Mouse (Mus musculus) fat pad, adult 2 months (tissue): ENCODE results near the gene Grm5.
A peak's percentile ranks its signal among the peaks of the same experiment; 100 is the strongest.

Experiments used
- DNase-seq: peaks from one replicate; pipeline ENCODE4 v3.0.0-alpha.2; 2011; ENCODE audit warnings: low read depth, low spot score; ENCODE audit errors: extremely low read depth

Grm5 gene

GRCm38 (mm10) chr7:87843496-87843895 lies 259.5 kb downstream of the Grm5 start:
- no peak for DNase-seq

GRCm38 (mm10) chr7:87846082-87846481 lies 262.1 kb downstream of the Grm5 start:
- DNase-seq, result no peak

GRCm38 (mm10) chr7:87925956-87926355 lies 342.0 kb downstream of the Grm5 start:
- no peak for DNase-seq

- DNase-seq, result no peak
Measured at GRCm38 (mm10) chr7:87937415-87937814, 353.4 kb downstream of the Grm5 start.

GRCm38 (mm10) chr7:87938265-87938664 lies 354.3 kb downstream of the Grm5 start:
- no peak for DNase-seq

- no peak for DNase-seq
Measured at GRCm38 (mm10) chr7:87950205-87950604, 366.2 kb downstream of the Grm5 start.

GRCm38 (mm10) chr7:87973216-87973615 lies 389.2 kb downstream of the Grm5 start:
- no peak for DNase-seq

GRCm38 (mm10) chr7:87975041-87975440 lies 391.1 kb downstream of the Grm5 start:
- DNase-seq, result no peak

- DNase-seq, result no peak
Measured at GRCm38 (mm10) chr7:87983494-87983893, 399.5 kb downstream of the Grm5 start.

GRCm38 (mm10) chr7:88014451-88014850 lies 430.5 kb downstream of the Grm5 start:
- no peak for DNase-seq

GRCm38 (mm10) chr7:88027411-88028132 lies 443.6 kb downstream of the Grm5 start:
- DNase-seq, result peak; percentile 7

GRCm38 (mm10) chr7:88047366-88047765 lies 463.4 kb downstream of the Grm5 start:
- DNase-seq, result no peak

- DNase-seq, result no peak
Measured at GRCm38 (mm10) chr7:88054224-88054938, 470.4 kb downstream of the Grm5 start.

GRCm38 (mm10) chr7:88056438-88056837 lies 472.5 kb downstream of the Grm5 start:
- no peak for DNase-seq

GRCm38 (mm10) chr7:88091115-88091514 lies 507.1 kb downstream of the Grm5 start:
- no peak for DNase-seq

- no peak for DNase-seq
Measured at GRCm38 (mm10) chr7:88096536-88097107, 512.7 kb downstream of the Grm5 start.

- DNase-seq, result peak; percentile 1
Measured at GRCm38 (mm10) chr7:88097715-88098114, 513.7 kb downstream of the Grm5 start.

- no peak for DNase-seq
Measured at GRCm38 (mm10) chr7:88116724-88117409, 532.9 kb downstream of the Grm5 start.

GRCm38 (mm10) chr7:88128080-88128848 lies 544.3 kb downstream of the Grm5 start:
- no peak for DNase-seq

GRCm38 (mm10) chr7:88129536-88130487 lies 545.8 kb downstream of the Grm5 start:
- DNase-seq, result no peak
